In genomic region chr1:86339156-86339812, GRCm38 (mm10) we compare ENCODE assay signal across 7 mouse cellular contexts. TPM values are rescaled to one million over a fixed set of nuclear protein-coding genes. Genes with fewer than 3 reads are reported as not detected.
A peak's percentile ranks its signal among the peaks of the same experiment; 100 is the strongest.
DNase-seq lines count a peak whose midpoint lies in the region; ATAC-seq lines count a peak whose summit lies in the region.

No protein-coding gene starts in this region.

- H3K27me3 ChIP-seq in intestine, embryonic 14.5 days (replicated peaks; ENCODE audit: control insufficient read depth, insufficient read depth, low read length): no peaks in the 10 kb centered on the region
- H3K27me3 ChIP-seq in midbrain, embryonic 10.5 days (ENCODE audit: low read depth, poor library complexity, severe bottlenecking): no peaks in the 10 kb centered on the region

- 31% methylated on average over 4 of the region's 4 CpGs for WGBS in intestine, embryonic 14.5 days
- 32% methylated on average over 4 of the region's 4 CpGs for WGBS in midbrain, embryonic 10.5 days

- no peak overlapping the region for H3K4me2 ChIP-seq in intestine, embryonic 14.5 days (ENCODE audit: low read length)

- H3K9me3 ChIP-seq in intestine, embryonic 14.5 days (ENCODE audit: control insufficient read depth, low read length): no peaks in the 10 kb centered on the region
- H3K9me3 ChIP-seq in midbrain, embryonic 10.5 days (replicated peaks): no peaks in the 10 kb centered on the region

- DNase-seq in adrenal gland, adult (ENCODE audit: inconsistent age in 2 of 2, low spot score in 1 of 2): peak; percentile 74 to 95
- peak; percentile 65 to 84 for DNase-seq in cerebellum, postnatal 4 days (ENCODE audit: low spot score in 2 of 2)
- DNase-seq in gastrocnemius, adult 8-10 months (ENCODE audit: low spot score in 2 of 2): peak; percentile 40 to 57
- peak; percentile 89 for DNase-seq in intestine, embryonic 14.5 days (ENCODE audit: low spot score)
- DNase-seq in left cerebral cortex, adult 8-10 months (ENCODE audit: low spot score in 2 of 2): peak; percentile 25 to 55
- DNase-seq in midbrain, embryonic 10.5 days (ENCODE audit: low spot score): peak; percentile 73
- DNase-seq in skeletal muscle tissue, adult 2 months (ENCODE audit: low read depth, low spot score): peak; percentile 78

- peak; percentile 35; the same call in 1 of the 2 replicates for ATAC-seq in intestine, embryonic 14.5 days (replicated peaks; ENCODE audit: low FRiP score, low TSS enrichment, low read depth)

- H3K9ac ChIP-seq in intestine, embryonic 14.5 days (ENCODE audit: low read length): no peak overlapping the region

- H3K4me1 ChIP-seq in intestine, embryonic 14.5 days (replicated peaks; ENCODE audit: control insufficient read depth, insufficient read depth, low read length): no peaks in the 10 kb centered on the region
- H3K4me1 ChIP-seq in midbrain, embryonic 10.5 days: no peaks in the 10 kb centered on the region

- H3K27ac ChIP-seq in intestine, embryonic 14.5 days (ENCODE audit: low read depth): no peak overlapping the region
- H3K27ac ChIP-seq in midbrain, embryonic 10.5 days (replicated peaks): no peak overlapping the region

- H3K36me3 ChIP-seq in intestine, embryonic 14.5 days (ENCODE audit: control insufficient read depth, insufficient read depth, low read length): no peaks in the 10 kb centered on the region
- 0 out of 2 replicates have a peak, but pooled peaks cover 3% of the 10 kb centered on the region for H3K36me3 ChIP-seq in midbrain, embryonic 10.5 days

- no peak overlapping the region for H3K4me3 ChIP-seq in intestine, embryonic 14.5 days (ENCODE audit: low read depth, low read length)
- no peak overlapping the region for H3K4me3 ChIP-seq in midbrain, embryonic 10.5 days

RNA-seq across cellular contexts. Expression of gene Ncl, which starts 19.9 kb away (rescaled TPM):
- total RNA-seq in gastrocnemius, adult 8-10 months (2022): 100 to 1,000 TPM in 2 of 4 experiments, 10 to 100 TPM in 2; 86.8 to 116 (median 104) TPM
- 423 and 436 TPM in 2 replicates for polyA plus RNA-seq in intestine, embryonic 14.5 days (2014; fragmentation: Nextera tagmentation; extraction: Ambion mirVana)
- 100 to 1,000 TPM; 151 to 166 (median 164) TPM for total RNA-seq in left cerebral cortex, adult 8-10 months (2022)
- polyA plus RNA-seq in midbrain, embryonic 10.5 days (2016; fragmentation: Nextera tagmentation; extraction: Ambion mirVana): 447 and 502 TPM in 2 replicates

RNA-seq across cellular contexts. Expression of gene B3gnt7, which starts 36.7 kb away (rescaled TPM):
- not detected for total RNA-seq in gastrocnemius, adult 8-10 months (2022)
- 7.7 and 10.4 TPM in 2 replicates for polyA plus RNA-seq in intestine, embryonic 14.5 days (2014; fragmentation: Nextera tagmentation; extraction: Ambion mirVana)
- 1 to 10 TPM in 3 of 4 experiments, under 1 TPM in 1; 0.72 to 1.4 (median 1.2) TPM for total RNA-seq in left cerebral cortex, adult 8-10 months (2022)
- 3.7 and 4.2 TPM in 2 replicates for polyA plus RNA-seq in midbrain, embryonic 10.5 days (2016; fragmentation: Nextera tagmentation; extraction: Ambion mirVana)
